Mouse (Mus musculus) small intestine, adult 2 months (tissue): ENCODE data around the gene Lrp2. TPM values are rescaled to one million over a fixed set of nuclear protein-coding genes. Genes with fewer than 3 reads are reported as not detected.

Experiments used
- H3K27ac ChIP-seq: fragments of 200-500 bp; 2 replicates; pipeline ENCODE4 v1.5.1; 2012; ENCODE audit warnings: low read depth, low read length, control low read depth, inconsistent platforms; ENCODE audit not compliant: insufficient read depth
- H3K27me3 ChIP-seq: fragments of 200-500 bp; 2 replicates; pipeline ENCODE4 v1.6.1; 2012; ENCODE audit warnings: mild to moderate bottlenecking, moderate library complexity, low read length, inconsistent platforms; ENCODE audit not compliant: control insufficient read depth, insufficient read depth
- H3K36me3 ChIP-seq: fragments of 200-500 bp; 2 replicates; pipeline ENCODE4 v1.6.1; 2012; ENCODE audit warnings: mild to moderate bottlenecking, low read length, control low read depth, inconsistent platforms; ENCODE audit not compliant: control insufficient read depth, insufficient read depth
- H3K4me1 ChIP-seq: fragments of 200-500 bp; 2 replicates; pipeline ENCODE4 v1.6.1; 2012; ENCODE audit warnings: low read length, inconsistent platforms, mixed read lengths; ENCODE audit not compliant: control insufficient read depth, insufficient read depth, insufficient read length
- H3K4me3 ChIP-seq: fragments of 200-500 bp; 2 replicates; pipeline ENCODE4 v1.5.1; 2012; ENCODE audit warnings: low read depth, mild to moderate bottlenecking, control low read depth, inconsistent platforms, low read length, moderate library complexity
- CTCF ChIP-seq: fragments of 200-500 bp; IDR thresholded peaks from 2 replicates; pipeline ENCODE4 v1.5.1; 2012; ENCODE audit warnings: low read depth, mild to moderate bottlenecking, control low read depth, inconsistent platforms, low read length, moderate library complexity, mixed read lengths; ENCODE audit not compliant: insufficient replicate concordance, insufficient read length; ENCODE audit errors: extremely low read depth
- POLR2A ChIP-seq: fragments of 200-500 bp; IDR thresholded peaks from 2 replicates; pipeline ENCODE4 v1.6.1; 2012; ENCODE audit warnings: low read depth, mild to moderate bottlenecking, control low read depth, inconsistent platforms, low read length, moderate library complexity
- WGBS: fragments of 180-500 bp; shearing (Covaris S2); methylation state at CpG from one replicate; pipeline ENCODE4 v1.1.7; 2018; 5-methylcytosine and 5-hydroxymethylcytosine counted together
- polyA plus RNA-seq: library from polyadenylated mRNA; depleted of rRNA; stranded (reverse); fragments of >200 nt; gene quantifications from 2 replicates; pipeline ENCODE4 v1.2.3, GENCODE M21; 2012

Gene Lrp2
- polyA plus RNA-seq, 1 experiment, result not detected

- 67% methylated on average over 11 of the region's 11 CpGs for WGBS
- Histone ChIP-seq H3K27me3 (no peaks in the 10 kb centered on the region), H3K4me1 (no peaks in the 10 kb centered on the region), H3K4me3 (no peak overlapping the region), H3K36me3 (no peaks in the 10 kb centered on the region), H3K27ac (no peak overlapping the region)
- TF ChIP-seq POLR2A, result no peak
- TF ChIP-seq CTCF, result no peak
Observed at GRCm38 (mm10) chr2:69546823-69547222, 39.0 kb downstream of the Lrp2 start.

GRCm38 (mm10) chr2:69536018-69536417, 49.8 kb downstream of the Lrp2 start:
- no peak for TF ChIP-seq POLR2A
- TF ChIP-seq CTCF, result no peak
- H3K4me3 ChIP-seq, result no peak overlapping the region
- no peak overlapping the region for H3K27ac ChIP-seq
- H3K4me1 ChIP-seq, result no peaks in the 10 kb centered on the region
- no peaks in the 10 kb centered on the region for H3K36me3 ChIP-seq
- no peaks in the 10 kb centered on the region for H3K27me3 ChIP-seq
- 85% methylated on average over 7 of the region's 7 CpGs for WGBS

- no peak for TF ChIP-seq CTCF
- no peak for TF ChIP-seq POLR2A
- Histone ChIP-seq H3K27me3 (no peaks in the 10 kb centered on the region), H3K4me3 (no peak overlapping the region), H3K27ac (no peak overlapping the region), H3K36me3 (no peaks in the 10 kb centered on the region), H3K4me1 (no peaks in the 10 kb centered on the region)
- 75% methylated on average over 3 of the region's 3 CpGs for WGBS
Observed at GRCm38 (mm10) chr2:69531528-69532055, 54.3 kb downstream of the Lrp2 start.

GRCm38 (mm10) chr2:69530691-69531527, 55.0 kb downstream of the Lrp2 start:
- Histone ChIP-seq H3K4me3 (no peak overlapping the region), H3K27me3 (no peaks in the 10 kb centered on the region), H3K36me3 (no peaks in the 10 kb centered on the region), H3K27ac (no peak overlapping the region), H3K4me1 (no peaks in the 10 kb centered on the region)
- no peak for TF ChIP-seq POLR2A
- 39% methylated on average over 14 of the region's 14 CpGs for WGBS

- TF ChIP-seq CTCF (no peak), POLR2A (no peak)
- Histone ChIP-seq H3K27ac (no peak overlapping the region), H3K4me1 (no peaks in the 10 kb centered on the region), H3K36me3 (no peaks in the 10 kb centered on the region), H3K4me3 (no peak overlapping the region), H3K27me3 (no peaks in the 10 kb centered on the region)
- 56% methylated on average over 5 of the region's 5 CpGs for WGBS
Observed at GRCm38 (mm10) chr2:69530126-69530525, 55.7 kb downstream of the Lrp2 start.

GRCm38 (mm10) chr2:69520273-69520672, 65.6 kb downstream of the Lrp2 start:
- no peaks in the 10 kb centered on the region for H3K36me3 ChIP-seq
- TF ChIP-seq CTCF, result 0 out of 2 replicates have a peak, but pooled peaks have one; percentile 7
- no peak for TF ChIP-seq POLR2A
- 93% methylated on average over 2 of the region's 2 CpGs for WGBS
- no peaks in the 10 kb centered on the region for H3K27me3 ChIP-seq
- H3K27ac ChIP-seq, result no peak overlapping the region
- H3K4me1 ChIP-seq, result no peaks in the 10 kb centered on the region
- H3K4me3 ChIP-seq, result no peak overlapping the region

- Histone ChIP-seq H3K27me3 (no peaks in the 10 kb centered on the region), H3K4me3 (no peak overlapping the region), H3K4me1 (no peaks in the 10 kb centered on the region), H3K27ac (no peak overlapping the region), H3K36me3 (no peaks in the 10 kb centered on the region)
- no peak for TF ChIP-seq CTCF
- no peak for TF ChIP-seq POLR2A
- 33% methylated on average over 7 of the region's 7 CpGs for whole genome bisulfite sequencing
Observed at GRCm38 (mm10) chr2:69518307-69518706, 67.6 kb downstream of the Lrp2 start.
